Mouse (Mus musculus) testis, adult 2 months (tissue): Measurements from ENCODE around the gene Zc3h12d.

Experiments used
- CTCF ChIP-seq: fragments of 200-500 bp; IDR thresholded peaks from 2 replicates; pipeline ENCODE4 v1.5.1; 2012; ENCODE audit warnings: low read depth, mild to moderate bottlenecking, inconsistent platforms, low read length, moderate library complexity; ENCODE audit not compliant: control insufficient read depth, insufficient read depth, insufficient replicate concordance
- POLR2A ChIP-seq: fragments of 200-500 bp; IDR thresholded peaks from 2 replicates; pipeline ENCODE4 v1.6.1; 2012; ENCODE audit warnings: low read depth, mild to moderate bottlenecking, inconsistent platforms, low read length, moderate library complexity; ENCODE audit not compliant: control insufficient read depth

- TF ChIP-seq POLR2A (no peak), CTCF (no peak)
Observed at GRCm38 (mm10) chr10:7907151-7907550, 74.9 kb downstream of the Zc3h12d start.
